ENCODE assay signal across 8 mouse cellular contexts in genomic region chr11:114668741-114669623, GRCm38 (mm10). TPM values are rescaled to one million over a fixed set of nuclear protein-coding genes. Genes with fewer than 3 reads are reported as not detected.
DNase-seq lines count a peak whose midpoint lies in the region; ATAC-seq and TF ChIP-seq lines count a peak whose summit lies in the region.

No protein-coding gene starts in this region.

- TF ChIP-seq POLR2A in cerebellum, adult 2 months (IDR thresholded peaks at IDR 0.05; ENCODE audit: borderline replicate concordance, insufficient read depth, low read length), result no peak
- TF ChIP-seq POLR2A in lung, adult 2 months (IDR thresholded peaks at IDR 0.05; ENCODE audit: borderline replicate concordance, extremely low read depth, low read depth, low read length), result peak; percentile 6; the same call in 1 of the 2 replicates

- in situ Hi-C loops in ES-E14 (cut with MboI; ENCODE audit: low sequenced_read_pairs in 2 of 2, unreplicated experiment in 2 of 2), result no loop called here

- no peaks in the 10 kb centered on the region for H3K27me3 ChIP-seq in cerebellum, adult 2 months (ENCODE audit: control insufficient read depth, insufficient read depth, low read length)
- peaks cover 4% of the 10 kb centered on the region; the same call in 1 of the 2 replicates for H3K27me3 ChIP-seq in forebrain, embryonic 16.5 days (replicated peaks; ENCODE audit: control insufficient read depth, insufficient read depth, low read length)
- no peaks in the 10 kb centered on the region for H3K27me3 ChIP-seq in neural tube, embryonic 14.5 days (ENCODE audit: control insufficient read depth, insufficient read depth, low read length)

- peak overlapping the region; percentile 97 to 99 for H3K4me3 ChIP-seq in ES-E14 (ENCODE audit: insufficient read depth in 1 of 2, low read depth in 1 of 2, low read length in 2 of 2, poor library complexity in 1 of 2, severe bottlenecking in 1 of 2)
- peak overlapping the region; percentile 78 for H3K4me3 ChIP-seq in cerebellum, adult 2 months (replicated peaks; ENCODE audit: insufficient read depth, low read depth, low read length)
- H3K4me3 ChIP-seq in forebrain, embryonic 16.5 days (replicated peaks; ENCODE audit: low read length), result peak overlapping the region; percentile 91
- peak overlapping the region; percentile 93 for H3K4me3 ChIP-seq in layer of hippocampus, adult 2 months
- peak overlapping the region; percentile 78 for H3K4me3 ChIP-seq in lung, adult 2 months (replicated peaks; ENCODE audit: extremely low read depth, low read depth, low read length)
- H3K4me3 ChIP-seq in neural tube, embryonic 14.5 days (ENCODE audit: low read depth, low read length), result peak overlapping the region; percentile 90

- peak; percentile 64 for TF ChIP-seq CTCF in cerebellum, adult 2 months (IDR thresholded peaks at IDR 0.05; ENCODE audit: borderline replicate concordance, insufficient read depth, low read depth, low read length)
- TF ChIP-seq CTCF in layer of hippocampus, adult 2 months (conservative IDR thresholded peaks at IDR 0.05), result peak; percentile 85
- TF ChIP-seq CTCF in lung, adult 2 months (IDR thresholded peaks at IDR 0.05; ENCODE audit: insufficient read depth, low read length), result peak; percentile 52

- peak; percentile 77 for ATAC-seq in forebrain, embryonic 16.5 days
- ATAC-seq in neural tube, embryonic 14.5 days (ENCODE audit: low read depth), result peak; percentile 80

- no peak for DNase-seq in ES-E14 (ENCODE audit: low read depth, low spot score)
- peak; percentile 75 to 76 for DNase-seq in cerebellum, adult 2 months
- DNase-seq in heart, postnatal 25 days (ENCODE audit: low spot score), result peak; percentile 39
- DNase-seq in layer of hippocampus, adult 2 months (ENCODE audit: low spot score in 2 of 2), result peak; percentile 76 to 79
- peak; percentile 60 for DNase-seq in lung, adult 2 months
- DNase-seq in thymus, adult 18-20 months, result peak; percentile 45 to 57

- H3K4me1 ChIP-seq in ES-E14 (ENCODE audit: control insufficient read depth in 2 of 2, insufficient read depth in 2 of 2, low read length in 2 of 2, poor library complexity in 1 of 2), result peaks cover 0 to 24% of the 10 kb centered on the region in 2 experiments; a peak in 1 of 4 replicates
- peaks cover 14% of the 10 kb centered on the region for H3K4me1 ChIP-seq in cerebellum, adult 2 months (ENCODE audit: control insufficient read depth, insufficient read depth, low read length)
- H3K4me1 ChIP-seq in forebrain, embryonic 16.5 days (replicated peaks; ENCODE audit: control insufficient read depth, insufficient read depth, low read length), result peaks cover 22% of the 10 kb centered on the region
- peaks cover 13% of the 10 kb centered on the region for H3K4me1 ChIP-seq in lung, adult 2 months (ENCODE audit: control insufficient read depth, insufficient read depth, low read length)
- peaks cover 16% of the 10 kb centered on the region for H3K4me1 ChIP-seq in neural tube, embryonic 14.5 days (ENCODE audit: control insufficient read depth, insufficient read depth, low read length)

- H3K4me2 ChIP-seq in forebrain, embryonic 16.5 days (ENCODE audit: low read length), result peak overlapping the region; percentile 94
- H3K4me2 ChIP-seq in neural tube, embryonic 14.5 days (ENCODE audit: low read depth, low read length), result peak overlapping the region; percentile 98

- no peaks in the 10 kb centered on the region for H3K9me3 ChIP-seq in ES-E14 (ENCODE audit: control insufficient read depth, insufficient read depth, low read depth, low read length)
- no peaks in the 10 kb centered on the region for H3K9me3 ChIP-seq in forebrain, embryonic 16.5 days (ENCODE audit: control insufficient read depth, low read length)
- H3K9me3 ChIP-seq in neural tube, embryonic 14.5 days (ENCODE audit: control insufficient read depth, low read length), result no peaks in the 10 kb centered on the region

- peaks cover 49% of the 10 kb centered on the region for H3K36me3 ChIP-seq in ES-E14 (ENCODE audit: control insufficient read depth, insufficient read depth, low read length, poor library complexity, severe bottlenecking)
- H3K36me3 ChIP-seq in forebrain, embryonic 16.5 days (ENCODE audit: control insufficient read depth, insufficient read depth), result peaks cover 22% of the 10 kb centered on the region
- H3K36me3 ChIP-seq in neural tube, embryonic 14.5 days (ENCODE audit: control insufficient read depth, insufficient read depth, low read length), result peaks cover 32% of the 10 kb centered on the region

- H3K27ac ChIP-seq in ES-E14 (ENCODE audit: insufficient read depth, low read depth, low read length, poor library complexity, severe bottlenecking), result peak overlapping the region; percentile 95
- H3K27ac ChIP-seq in cerebellum, adult 2 months (ENCODE audit: insufficient read depth, low read length), result peak overlapping the region; percentile 49
- peak overlapping the region; percentile 89 for H3K27ac ChIP-seq in forebrain, embryonic 16.5 days (ENCODE audit: low read length)
- peak overlapping the region; percentile 95 for H3K27ac ChIP-seq in layer of hippocampus, adult 2 months
- H3K27ac ChIP-seq in neural tube, embryonic 14.5 days (ENCODE audit: low read depth, low read length), result peak overlapping the region; percentile 91

- intact Hi-C loops in heart, postnatal 25 days (cut with DNase I), result no loop called here

- H3K9ac ChIP-seq in ES-E14 (ENCODE audit: insufficient read depth, low read depth, low read length, poor library complexity, severe bottlenecking), result peak overlapping the region; percentile 100
- H3K9ac ChIP-seq in forebrain, embryonic 16.5 days (replicated peaks; ENCODE audit: low read depth, low read length), result peak overlapping the region; percentile 92
- peak overlapping the region; percentile 91 for H3K9ac ChIP-seq in neural tube, embryonic 14.5 days (replicated peaks; ENCODE audit: low read depth, low read length)

- WGBS in cerebellum, adult 2 months, result under 1% methylated on average over 60 of the region's 60 CpGs
- under 1% methylated on average over 60 of the region's 60 CpGs for WGBS in forebrain, embryonic 16.5 days
- WGBS in lung, adult 2 months, result under 1% methylated on average over 60 of the region's 60 CpGs
- WGBS in neural tube, embryonic 14.5 days, result under 1% methylated on average over 56 of the region's 60 CpGs

TF ChIP-seq in ES-E14, 5 proteins besides CTCF, POLR2A, EP300 and RAD21:
- TF ChIP-seq ZNF384 (IDR thresholded peaks at IDR 0.05; ENCODE audit: low read depth, low read length), result peak; percentile 73
- TF ChIP-seq ZC3H11A (IDR thresholded peaks at IDR 0.05; ENCODE audit: borderline replicate concordance, low read depth, low read length), result no peak

RNA-seq across cellular contexts. Expression of gene Rpl38, which starts 0.7 kb away (rescaled TPM):
- total RNA-seq in ES-E14 (2012; rRNA removed), result 2,560 and 3,102 TPM in 2 replicates
- polyA plus RNA-seq in cerebellum, adult 2 months (2012; rRNA removed), result 1,362 and 1,509 TPM in 2 replicates
- polyA plus RNA-seq in forebrain, embryonic 16.5 days (2015; fragmentation: Nextera tagmentation; extraction: Ambion mirVana), result 637 and 697 TPM in 2 replicates
- 100 to 1,000 TPM; 532 to 566 TPM for total RNA-seq in heart, postnatal 25 days (2021)
- total RNA-seq in layer of hippocampus, adult 2 months (2021), result 100 to 1,000 TPM; 905 to 943 TPM
- polyA plus RNA-seq in lung, adult 2 months (2012; rRNA removed), result 390 and 404 TPM in 2 replicates
- polyA plus RNA-seq in neural tube, embryonic 14.5 days (2014; fragmentation: Nextera tagmentation; extraction: Ambion mirVana), result 674 and 718 TPM in 2 replicates

RNA-seq across cellular contexts. Expression of gene Ttyh2, which starts 6.2 kb away (rescaled TPM):
- total RNA-seq in ES-E14 (2012; rRNA removed), result 16.7 and 40.0 TPM in 2 replicates
- 81.2 and 92.5 TPM in 2 replicates for polyA plus RNA-seq in cerebellum, adult 2 months (2012; rRNA removed)
- 25.1 and 27.5 TPM in 2 replicates for polyA plus RNA-seq in forebrain, embryonic 16.5 days (2015; fragmentation: Nextera tagmentation; extraction: Ambion mirVana)
- 1 to 10 TPM; 5.3 to 5.8 TPM for total RNA-seq in heart, postnatal 25 days (2021)
- 10 to 100 TPM; 24.4 to 27.8 TPM for total RNA-seq in layer of hippocampus, adult 2 months (2021)
- 19.0 and 20.8 TPM in 2 replicates for polyA plus RNA-seq in lung, adult 2 months (2012; rRNA removed)
- 28.0 and 34.8 TPM in 2 replicates for polyA plus RNA-seq in neural tube, embryonic 14.5 days (2014; fragmentation: Nextera tagmentation; extraction: Ambion mirVana)

RNA-seq across cellular contexts. Expression of gene Dnaic2, which starts 58.2 kb away (rescaled TPM):
- total RNA-seq in ES-E14 (2012; rRNA removed), result 0.71 and 2.6 TPM in 2 replicates
- polyA plus RNA-seq in cerebellum, adult 2 months (2012; rRNA removed), result 3.9 and 5.0 TPM in 2 replicates
- 1.5 and 2.0 TPM in 2 replicates for polyA plus RNA-seq in forebrain, embryonic 16.5 days (2015; fragmentation: Nextera tagmentation; extraction: Ambion mirVana)
- under 1 TPM; 0.13 to 0.25 TPM for total RNA-seq in heart, postnatal 25 days (2021)
- total RNA-seq in layer of hippocampus, adult 2 months (2021), result 1 to 10 TPM; 1.4 to 1.5 TPM
- 10.5 and 13.3 TPM in 2 replicates for polyA plus RNA-seq in lung, adult 2 months (2012; rRNA removed)
- polyA plus RNA-seq in neural tube, embryonic 14.5 days (2014; fragmentation: Nextera tagmentation; extraction: Ambion mirVana), result 0.71 and 2.0 TPM in 2 replicates
